Mouse (Mus musculus) intestine, embryonic 15.5 days (tissue): Measurements from ENCODE around the gene Mtfr1l. TPM values are rescaled to one million over a fixed set of nuclear protein-coding genes. Genes with fewer than 3 reads are reported as not detected.

Source experiments
- ATAC-seq: fragments of 200-750 bp; cut with Nextera tagmentation; 2 replicates; pipeline ENCODE4 v1.8.0; 2017; ENCODE audit warnings: moderate TSS enrichment, moderate library complexity
- H3K27ac ChIP-seq: fragments of 300-500 bp; sonication (generic); 2 replicates; pipeline ENCODE4 v1.5.1; 2015; ENCODE audit warnings: mild to moderate bottlenecking, inconsistent platforms
- H3K27me3 ChIP-seq: fragments of 300-500 bp; sonication (generic); replicated peaks from 2 replicates; pipeline ENCODE4 v1.6.1; 2015; ENCODE audit warnings: inconsistent platforms
- H3K36me3 ChIP-seq: fragments of 300-500 bp; sonication (generic); 2 replicates; pipeline ENCODE4 v1.6.1; 2015; ENCODE audit warnings: inconsistent platforms
- H3K4me1 ChIP-seq: fragments of 300-500 bp; sonication (generic); replicated peaks from 2 replicates; pipeline ENCODE4 v1.6.1; 2015; ENCODE audit warnings: inconsistent platforms
- H3K4me2 ChIP-seq: fragments of 300-500 bp; sonication (generic); replicated peaks from 2 replicates; pipeline ENCODE4 v1.6.1; 2015; ENCODE audit warnings: mild to moderate bottlenecking, inconsistent platforms
- H3K4me3 ChIP-seq: fragments of 300-500 bp; sonication (generic); replicated peaks from 2 replicates; pipeline ENCODE4 v1.5.1; 2015; ENCODE audit warnings: inconsistent platforms
- H3K9ac ChIP-seq: fragments of 300-500 bp; sonication (generic); 2 replicates; pipeline ENCODE4 v1.6.1; 2015; ENCODE audit warnings: inconsistent platforms
- H3K9me3 ChIP-seq: fragments of 300-500 bp; sonication (generic); 2 replicates; pipeline ENCODE4 v1.6.1; 2016; ENCODE audit warnings: inconsistent platforms
- WGBS: fragments of 180-500 bp; shearing (Covaris S2); methylation state at CpG from one replicate; pipeline ENCODE4 v1.1.7; 2015; 5-methylcytosine and 5-hydroxymethylcytosine counted together
- polyA plus RNA-seq: library from polyadenylated mRNA; unstranded; fragments of >200 nt; fragmentation: Nextera tagmentation; extraction: Ambion mirVana; gene quantifications from 2 replicates; pipeline ENCODE4 v1.2.1, GENCODE M21; 2015

The Mtfr1l gene
- polyA plus RNA-seq, result 88.3 and 96.4 TPM in 2 replicates

DNA sequence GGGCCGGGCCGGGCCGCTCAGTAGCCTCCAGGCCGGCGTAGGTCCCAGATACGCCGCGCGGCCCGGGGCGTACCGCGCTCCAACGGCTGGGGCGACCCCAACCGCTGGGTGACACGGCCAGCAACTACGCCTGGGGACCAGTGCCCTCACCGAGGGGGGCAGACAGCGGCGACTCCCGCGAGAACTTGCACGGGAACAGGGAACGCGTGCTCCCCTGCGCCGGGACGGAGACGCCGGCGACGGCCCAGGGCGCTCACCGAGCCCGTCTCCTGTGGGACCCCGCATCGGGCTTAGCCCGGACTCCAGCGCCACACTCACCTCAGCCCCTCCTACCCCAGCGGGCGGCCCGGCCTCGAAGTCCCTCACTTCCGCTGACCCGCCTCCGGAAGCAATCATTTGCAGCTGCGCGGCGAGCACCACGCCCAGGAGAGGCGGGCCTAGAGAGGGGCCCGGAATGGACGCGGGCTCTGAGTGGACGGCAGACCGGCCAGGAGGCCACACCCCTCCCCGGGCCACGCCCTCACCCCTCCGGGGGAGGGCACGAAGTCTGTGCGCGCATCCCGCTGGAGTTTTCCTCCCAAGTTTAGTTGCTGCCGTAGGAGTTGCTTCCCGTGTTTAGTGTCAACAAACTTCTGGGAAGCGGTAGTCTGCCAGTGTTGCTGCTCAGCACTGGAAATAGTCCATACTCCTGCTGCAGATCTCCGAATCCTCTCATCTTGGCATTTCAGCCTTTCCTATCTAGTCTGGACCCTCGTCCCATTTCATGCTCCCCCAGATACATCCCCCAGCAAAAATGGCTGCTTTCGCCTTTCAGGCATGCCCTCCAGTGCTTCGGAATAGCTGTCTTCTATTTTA is at the start of gene Mtfr1l:
TSS of gene Mtfr1l (minus strand) at position 456 of the 855 bp plus-strand sequence.
- Histone ChIP-seq H3K9me3 (no peaks in the 10 kb centered on the region), H3K27me3 (no peaks in the 10 kb centered on the region), H3K36me3 (peaks cover 8% of the 10 kb centered on the region), H3K4me1 (peaks cover 13% of the 10 kb centered on the region), H3K27ac (peak within 1 kb of the TSS; percentile 79), H3K4me2 (peak within 1 kb of the TSS; percentile 79), H3K9ac (peak within 1 kb of the TSS; percentile 81), H3K4me3 (peak within 1 kb of the TSS; percentile 98)
- WGBS, result under 1% methylated on average over 71 of the region's 71 CpGs
- ATAC-seq, result peak; percentile 99

DNA sequence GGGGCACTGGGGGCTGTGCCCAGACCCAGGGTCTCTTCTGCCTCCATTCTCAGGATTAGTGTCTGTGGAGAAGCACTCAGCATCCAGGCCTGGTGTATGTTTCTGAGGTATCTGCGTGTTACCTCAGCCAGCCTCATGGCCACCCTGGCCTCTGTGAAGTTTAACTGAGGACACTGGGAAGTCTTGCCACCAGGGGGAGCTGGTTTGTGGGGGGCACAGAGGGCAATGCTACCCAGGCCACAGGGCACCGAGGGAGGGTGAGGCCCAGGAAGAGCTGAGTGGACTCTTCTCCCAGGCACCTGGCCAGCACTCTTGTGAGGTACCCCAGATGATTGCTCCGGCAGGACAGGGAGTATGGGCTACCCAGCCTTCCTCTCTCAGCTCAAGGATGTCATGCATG is 48.3 kb upstream of the Mtfr1l start:
- Histone ChIP-seq H3K27ac (no peak overlapping the region), H3K4me3 (no peak overlapping the region), H3K9me3 (no peaks in the 10 kb centered on the region), H3K27me3 (no peaks in the 10 kb centered on the region), H3K9ac (no peak overlapping the region), H3K4me2 (no peak overlapping the region), H3K36me3 (no peaks in the 10 kb centered on the region), H3K4me1 (peaks cover 15% of the 10 kb centered on the region)
- ATAC-seq, result no peak
- 68% methylated on average over 3 of the region's 3 CpGs for WGBS

DNA sequence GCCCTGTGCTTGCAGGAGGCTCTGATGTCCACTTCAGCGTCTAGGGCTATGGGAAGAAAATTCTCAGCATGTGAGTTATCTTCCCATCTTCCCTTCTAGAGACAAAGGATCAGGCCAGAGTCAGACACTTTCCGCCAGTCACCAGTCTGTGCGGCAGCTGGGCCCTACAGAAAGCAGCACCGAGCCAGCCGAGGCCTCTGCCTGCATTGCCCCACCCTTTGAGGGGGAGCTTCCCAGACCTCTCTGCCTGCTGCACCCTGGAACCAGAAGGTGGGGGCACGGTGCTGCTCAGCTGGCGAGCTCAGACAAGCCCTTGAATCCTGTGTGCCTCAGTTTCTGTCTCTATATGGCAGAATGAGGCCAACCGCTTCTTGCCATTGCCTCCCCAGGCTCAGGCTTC is 46.2 kb upstream of the Mtfr1l start:
- H3K36me3 ChIP-seq, result no peaks in the 10 kb centered on the region
- no peak overlapping the region for H3K4me2 ChIP-seq
- H3K27me3 ChIP-seq, result no peaks in the 10 kb centered on the region
- H3K4me3 ChIP-seq, result no peak overlapping the region
- no peaks in the 10 kb centered on the region for H3K9me3 ChIP-seq
- no peak overlapping the region for H3K9ac ChIP-seq
- no peak for ATAC-seq
- 53% methylated on average over 8 of the region's 8 CpGs for WGBS
- peaks cover 18% of the 10 kb centered on the region for H3K4me1 ChIP-seq
- H3K27ac ChIP-seq, result no peak overlapping the region

DNA sequence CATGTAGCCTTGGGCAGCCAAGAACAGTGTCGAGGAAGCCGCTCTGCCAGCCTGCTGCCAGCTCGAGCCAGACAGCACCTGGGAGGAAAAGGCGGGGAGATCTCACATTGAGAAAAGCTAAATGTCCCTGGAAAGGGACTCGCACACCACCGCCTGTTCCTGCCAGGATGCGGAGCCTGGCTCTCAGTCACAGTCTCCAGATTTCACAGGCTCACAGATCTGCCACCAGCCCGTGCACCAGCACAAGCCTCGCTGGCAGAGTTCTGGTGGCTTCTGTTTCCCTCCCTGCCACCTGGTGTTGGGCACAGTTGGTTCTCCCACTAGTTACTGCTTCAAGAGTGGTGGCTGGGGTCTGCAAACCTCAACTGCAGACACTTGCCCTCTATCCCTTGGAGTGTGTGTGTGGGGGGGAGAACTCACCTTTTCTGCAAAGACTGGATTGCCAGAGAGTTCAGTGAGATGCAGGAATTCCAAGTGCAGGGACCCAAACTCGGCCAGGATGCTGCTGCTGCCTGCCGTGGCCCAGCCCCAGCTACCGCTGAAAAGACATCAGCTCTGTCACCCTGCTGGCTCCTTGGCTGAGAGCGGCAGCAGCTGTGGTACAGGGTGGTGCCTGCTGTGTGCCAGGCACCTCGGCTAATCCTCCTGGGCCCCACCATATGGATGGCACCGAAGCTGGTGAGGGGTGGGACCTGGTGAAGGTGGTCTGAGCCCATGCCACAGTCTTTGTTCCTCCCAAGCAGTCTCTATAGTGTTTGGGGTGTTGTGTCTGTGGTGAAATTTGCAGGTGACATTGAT is 45.4 kb upstream of the Mtfr1l start:
- no peak overlapping the region for H3K27ac ChIP-seq
- no peak overlapping the region for H3K4me2 ChIP-seq
- H3K4me1 ChIP-seq, result peaks cover 18% of the 10 kb centered on the region

DNA sequence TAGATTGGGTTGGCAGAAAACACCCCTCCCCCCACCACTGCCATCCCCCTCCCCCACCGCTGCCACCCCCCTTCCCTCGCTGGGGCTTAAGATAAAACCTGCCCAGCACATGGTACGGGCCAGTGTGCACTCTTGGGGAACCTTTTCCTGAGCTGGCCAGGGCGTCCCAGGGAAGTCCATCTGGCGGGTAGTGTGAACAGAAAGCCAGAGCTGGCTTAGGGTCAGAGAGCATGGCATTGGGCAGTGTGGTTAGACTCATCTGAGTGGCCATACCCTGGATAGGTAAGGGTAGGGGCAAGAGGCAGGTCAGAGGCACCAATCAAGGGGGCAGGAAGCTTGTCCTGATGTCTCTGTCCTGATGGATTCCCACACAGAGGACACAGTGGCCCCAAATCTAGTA is 44.4 kb upstream of the Mtfr1l start:
- Histone ChIP-seq H3K4me3 (no peak overlapping the region), H3K9me3 (no peaks in the 10 kb centered on the region), H3K27me3 (no peaks in the 10 kb centered on the region), H3K9ac (no peak overlapping the region), H3K4me1 (peaks cover 18% of the 10 kb centered on the region), H3K4me2 (peak overlapping the region; percentile 30), H3K36me3 (no peaks in the 10 kb centered on the region), H3K27ac (no peak overlapping the region)
- 0 out of 2 replicates have a peak, but pooled peaks have one; percentile 24 for ATAC-seq
- WGBS, result 26% methylated on average over 5 of the region's 5 CpGs

More for the DNA sequence above, 45.4 kb upstream of the Mtfr1l start:
- ATAC-seq, result no peak
- no peaks in the 10 kb centered on the region for H3K9me3 ChIP-seq
- H3K27me3 ChIP-seq, result no peaks in the 10 kb centered on the region
- no peaks in the 10 kb centered on the region for H3K36me3 ChIP-seq
- WGBS, result 81% methylated on average over 15 of the region's 15 CpGs
- no peak overlapping the region for H3K4me3 ChIP-seq
- no peak overlapping the region for H3K9ac ChIP-seq

DNA sequence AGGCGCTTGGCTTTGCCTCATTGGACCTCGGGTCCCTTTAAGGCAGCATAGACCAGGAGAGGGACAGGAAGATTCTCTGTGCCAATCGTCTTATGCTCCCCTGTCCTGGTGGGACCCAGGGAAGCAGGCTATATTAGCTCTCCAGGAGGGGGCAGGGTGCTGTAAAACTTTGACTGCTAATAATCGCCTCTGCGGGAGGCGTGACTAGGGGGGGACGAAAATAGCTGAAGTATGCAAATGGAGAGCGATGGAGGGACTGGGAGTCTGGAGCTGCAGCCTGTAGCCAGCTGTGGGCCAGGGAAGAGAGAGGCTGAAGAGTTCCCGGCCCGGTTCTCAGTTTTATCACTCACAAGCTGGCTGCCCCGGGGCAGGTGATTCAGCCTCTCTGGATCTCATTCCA is 44.0 kb upstream of the Mtfr1l start:
- H3K4me1 ChIP-seq, result peaks cover 18% of the 10 kb centered on the region
- H3K4me2 ChIP-seq, result peak overlapping the region; percentile 30
- no peak overlapping the region for H3K9ac ChIP-seq
- no peak overlapping the region for H3K27ac ChIP-seq
- no peak overlapping the region for H3K4me3 ChIP-seq
- no peaks in the 10 kb centered on the region for H3K9me3 ChIP-seq
- ATAC-seq, result peak; percentile 46
- no peaks in the 10 kb centered on the region for H3K27me3 ChIP-seq
- no peaks in the 10 kb centered on the region for H3K36me3 ChIP-seq
- 13% methylated on average over 11 of the region's 11 CpGs for WGBS

DNA sequence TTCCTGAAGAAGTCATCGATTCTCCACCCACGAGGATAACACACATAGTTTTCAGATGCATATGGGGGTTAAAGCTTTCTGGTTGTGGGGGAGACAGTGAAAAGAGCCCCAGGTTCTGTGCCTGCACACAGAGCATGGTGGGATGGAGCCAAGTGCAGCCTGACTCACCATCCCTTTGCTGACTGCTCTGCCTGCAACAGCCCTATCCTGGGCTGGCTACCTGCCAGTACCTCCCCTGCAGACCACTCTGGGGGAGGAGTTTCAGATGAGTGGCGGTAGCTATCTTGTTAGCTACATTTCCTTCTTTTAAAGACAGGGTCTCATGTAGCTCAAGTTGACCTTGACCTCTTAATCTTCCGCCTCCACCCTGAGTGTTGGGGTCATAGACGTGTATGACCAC is 43.2 kb upstream of the Mtfr1l start:
- WGBS, result 51% methylated on average over 5 of the region's 5 CpGs
- ATAC-seq, result peak; percentile 57; the same call in 1 of the 2 replicates
- Histone ChIP-seq H3K9me3 (no peaks in the 10 kb centered on the region), H3K4me3 (no peak overlapping the region), H3K9ac (no peak overlapping the region), H3K27ac (no peak overlapping the region), H3K27me3 (no peaks in the 10 kb centered on the region), H3K4me2 (no peak overlapping the region), H3K36me3 (no peaks in the 10 kb centered on the region), H3K4me1 (peaks cover 18% of the 10 kb centered on the region)

DNA sequence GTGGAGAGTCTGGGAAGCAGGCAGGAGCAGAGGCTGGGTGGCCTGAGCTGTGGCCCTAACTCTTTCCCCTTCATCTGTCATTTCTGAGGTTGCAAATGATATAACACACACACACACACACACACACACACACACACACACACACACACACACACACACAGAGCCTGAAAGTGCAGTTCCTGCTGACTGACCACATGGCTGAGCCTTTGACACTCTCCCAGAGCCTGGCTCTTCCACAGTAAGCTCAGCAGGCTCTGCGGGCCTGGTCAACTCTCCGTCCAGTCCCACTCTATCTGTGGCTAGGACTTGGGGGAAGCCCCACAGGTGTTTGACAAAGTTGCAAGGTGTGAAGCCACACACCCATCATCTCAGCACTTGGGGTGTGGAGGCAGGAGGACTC is 42.1 kb upstream of the Mtfr1l start:
- 79% methylated on average over 2 of the region's 2 CpGs for WGBS
- ATAC-seq, result no peak
- no peaks in the 10 kb centered on the region for H3K27me3 ChIP-seq

DNA sequence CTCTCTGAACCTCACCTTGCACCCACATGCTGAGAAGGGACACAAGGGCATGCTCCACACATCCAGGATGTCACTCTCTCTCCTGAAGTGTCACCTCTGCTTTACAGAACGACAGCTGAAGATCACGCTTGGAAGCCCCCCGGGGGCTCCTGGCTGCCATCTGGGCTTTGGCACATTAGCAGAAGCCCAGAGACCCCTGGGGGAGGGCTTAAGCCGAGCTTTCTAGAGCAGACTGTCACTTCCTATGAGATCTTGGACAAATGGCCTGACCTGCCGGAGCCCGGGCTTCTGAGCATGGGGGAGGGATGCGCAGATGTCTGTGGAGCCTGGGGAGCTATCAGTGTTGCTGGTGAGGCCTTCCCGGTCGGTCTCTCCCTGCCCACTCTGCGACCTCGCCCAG is 40.3 kb upstream of the Mtfr1l start:
- ATAC-seq, result no peak
- H3K9me3 ChIP-seq, result no peaks in the 10 kb centered on the region
- H3K4me1 ChIP-seq, result peaks cover 18% of the 10 kb centered on the region
- no peak overlapping the region for H3K27ac ChIP-seq
- H3K36me3 ChIP-seq, result no peaks in the 10 kb centered on the region
- H3K9ac ChIP-seq, result no peak overlapping the region
- no peak overlapping the region for H3K4me3 ChIP-seq
- H3K4me2 ChIP-seq, result no peak overlapping the region
- H3K27me3 ChIP-seq, result no peaks in the 10 kb centered on the region
- 43% methylated on average over 11 of the region's 11 CpGs for WGBS

More for the DNA sequence above, 42.1 kb upstream of the Mtfr1l start:
- no peaks in the 10 kb centered on the region for H3K9me3 ChIP-seq
- no peak overlapping the region for H3K9ac ChIP-seq
- no peaks in the 10 kb centered on the region for H3K36me3 ChIP-seq
- no peak overlapping the region for H3K27ac ChIP-seq
- no peak overlapping the region for H3K4me2 ChIP-seq
- H3K4me1 ChIP-seq, result peaks cover 18% of the 10 kb centered on the region
- H3K4me3 ChIP-seq, result no peak overlapping the region

DNA sequence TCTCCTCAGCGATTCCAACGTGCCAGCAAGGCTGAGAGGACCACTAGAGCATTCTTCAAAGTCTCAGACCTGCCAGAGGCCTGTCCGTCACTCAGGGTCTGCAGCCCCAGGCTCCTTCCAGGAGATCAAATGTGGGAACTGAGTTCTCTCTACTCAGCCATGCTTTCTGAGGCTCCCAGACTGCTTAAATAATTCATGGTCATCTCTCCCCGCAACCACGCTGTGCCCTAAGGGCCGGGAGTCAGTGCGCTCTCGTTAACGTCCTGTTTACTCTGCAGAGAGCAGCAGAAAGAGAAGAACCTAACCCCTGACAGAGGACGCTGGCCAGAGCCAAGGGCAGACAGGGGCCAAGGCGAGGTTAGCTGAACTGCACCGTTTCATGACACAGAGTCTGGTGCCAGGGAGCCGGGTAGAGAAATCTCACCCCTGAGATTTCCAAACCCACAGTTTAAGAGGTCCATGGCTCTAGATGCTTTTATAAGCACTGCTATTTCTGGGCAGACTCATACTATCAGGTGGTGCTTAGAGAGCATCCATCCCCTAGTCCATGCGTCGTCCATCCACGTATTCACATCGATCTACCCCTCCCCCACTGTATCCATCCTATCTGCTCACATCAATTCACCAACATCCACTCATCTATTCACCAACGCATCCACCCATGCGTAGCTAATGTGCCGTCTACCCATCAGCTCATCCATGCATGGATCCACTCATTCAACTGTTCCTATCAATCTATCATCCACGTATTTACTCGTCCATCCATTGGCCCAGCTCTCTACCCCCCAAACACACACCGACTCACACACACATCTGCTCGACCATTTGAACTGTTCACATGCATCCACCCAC is 37.5 kb upstream of the Mtfr1l start:
- no peak overlapping the region for H3K27ac ChIP-seq

DNA sequence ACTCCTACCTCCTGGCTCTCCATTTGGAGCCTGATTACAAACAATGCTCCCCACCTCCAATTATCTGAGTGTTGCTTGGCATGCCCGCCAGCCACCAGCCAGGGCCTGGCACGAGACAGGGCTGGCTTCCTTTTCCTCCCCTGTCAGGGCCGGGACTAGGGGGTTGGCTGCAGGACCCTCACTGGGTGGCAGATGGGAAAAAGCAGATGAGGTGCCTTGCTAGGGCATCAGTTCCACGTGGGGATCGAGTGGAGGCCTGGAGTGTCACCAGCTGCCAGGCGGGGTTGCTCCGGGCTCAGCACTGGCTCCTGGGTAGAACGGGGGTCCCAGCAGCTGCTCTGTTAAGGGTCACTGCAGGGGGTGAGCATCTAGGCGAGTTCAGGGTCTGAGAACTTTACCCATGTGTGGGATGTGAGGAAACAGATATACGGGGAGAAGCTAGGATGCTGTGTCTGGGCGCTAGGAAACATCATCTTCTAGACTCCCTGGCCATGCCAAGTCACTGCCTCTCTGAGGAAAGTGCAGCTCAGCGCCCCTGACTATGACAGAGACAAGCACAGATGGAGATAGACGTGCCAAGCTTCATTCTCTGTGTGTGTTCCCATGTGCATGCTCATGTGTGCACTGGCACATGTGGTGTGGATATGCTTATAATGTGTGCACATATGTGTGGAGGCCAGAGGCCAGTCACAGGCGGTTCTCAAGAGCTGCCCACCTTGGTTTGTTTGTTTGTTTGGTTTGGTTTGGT is 35.7 kb upstream of the Mtfr1l start:
- no peak overlapping the region for H3K4me3 ChIP-seq
- no peak for ATAC-seq
- H3K9ac ChIP-seq, result no peak overlapping the region
- H3K9me3 ChIP-seq, result no peaks in the 10 kb centered on the region
- H3K27me3 ChIP-seq, result no peaks in the 10 kb centered on the region
- no peak overlapping the region for H3K4me2 ChIP-seq
- no peak overlapping the region for H3K27ac ChIP-seq
- H3K4me1 ChIP-seq, result no peaks in the 10 kb centered on the region; the same call in 1 of the 2 replicates
- 78% methylated on average over 14 of the region's 14 CpGs for WGBS
- H3K36me3 ChIP-seq, result no peaks in the 10 kb centered on the region

More for the DNA sequence above, 37.5 kb upstream of the Mtfr1l start:
- H3K4me3 ChIP-seq, result no peak overlapping the region
- WGBS, result 69% methylated on average over 24 of the region's 24 CpGs
- no peaks in the 10 kb centered on the region; the same call in 1 of the 2 replicates for H3K4me1 ChIP-seq
- H3K4me2 ChIP-seq, result no peak overlapping the region
- H3K27me3 ChIP-seq, result no peaks in the 10 kb centered on the region
- ATAC-seq, result no peak
- H3K36me3 ChIP-seq, result no peaks in the 10 kb centered on the region
- no peak overlapping the region for H3K9ac ChIP-seq
- no peaks in the 10 kb centered on the region for H3K9me3 ChIP-seq
